Mouse (Mus musculus) brain, embryonic 14.5 days (tissue): ENCODE measurements around the gene Pkd1l3.

Experiments used
- CTCF ChIP-seq: fragments of 200-500 bp; IDR thresholded peaks from 2 replicates; pipeline ENCODE4 v1.5.1; 2012; ENCODE audit warnings: inconsistent platforms, mild to moderate bottlenecking, moderate library complexity, borderline replicate concordance; ENCODE audit not compliant: insufficient read depth, insufficient read length; ENCODE audit errors: extremely low read depth
- POLR2A ChIP-seq: fragments of 200-500 bp; IDR thresholded peaks from 2 replicates; pipeline ENCODE4 v1.6.1; 2012; ENCODE audit warnings: mild to moderate bottlenecking, inconsistent platforms, borderline replicate concordance; ENCODE audit not compliant: poor library complexity, insufficient read depth, insufficient read length, severe bottlenecking; ENCODE audit errors: extremely low read depth

DNA sequence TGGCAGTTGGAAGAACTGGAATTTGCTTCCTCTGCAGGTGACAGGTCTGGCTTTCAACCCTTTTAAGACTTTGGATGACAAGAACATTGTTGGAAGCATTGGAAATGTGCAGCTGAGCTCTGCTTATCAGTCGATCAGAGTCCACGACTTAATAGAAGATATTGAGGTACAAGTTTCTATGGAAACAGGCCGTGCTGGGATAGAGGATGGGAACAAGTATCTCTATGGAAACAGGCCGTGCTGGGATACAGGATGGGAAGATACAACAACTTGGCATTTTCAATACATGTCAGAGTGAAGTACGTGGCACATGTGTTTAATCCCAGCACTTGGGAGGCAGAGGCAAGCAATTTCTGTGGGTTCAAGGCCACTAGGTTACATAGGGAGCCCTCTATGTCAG lies 18.2 kb downstream of the Pkd1l3 start:
- TF ChIP-seq CTCF (no peak), POLR2A (no peak)
